Mouse (Mus musculus) E14TG2a.4 (cell line): Measurements from ENCODE around the gene Cgnl1.

ENCODE experiments used
- H3K27me3 ChIP-seq: 2 replicates; pipeline ENCODE4 v1.6.1; 2014; ENCODE audit warnings: low read length, control low read depth; ENCODE audit not compliant: insufficient read depth
- H3K36me3 ChIP-seq: 2 replicates; pipeline ENCODE4 v1.6.1; 2014; ENCODE audit warnings: low read length, control low read depth; ENCODE audit not compliant: insufficient read depth
- H3K4me1 ChIP-seq: replicated peaks from 2 replicates; pipeline ENCODE4 v1.6.1; 2014; ENCODE audit warnings: low read depth, low read length, control low read depth
- H3K4me3 ChIP-seq: replicated peaks from 2 replicates; pipeline ENCODE4 v1.5.1; 2014; ENCODE audit warnings: mild to moderate bottlenecking, low read length
- H3K9me3 ChIP-seq: 2 replicates; pipeline ENCODE4 v1.6.1; 2014; ENCODE audit warnings: low read length, control low read depth
- CTCF ChIP-seq: conservative IDR thresholded peaks from 2 replicates; pipeline ENCODE4 v1.5.1; 2014; ENCODE audit warnings: low read length
- NANOG ChIP-seq: IDR thresholded peaks from 2 replicates; pipeline ENCODE4 v1.6.1; 2014; ENCODE audit warnings: borderline replicate concordance, low read length, mixed read lengths
- POU5F1 ChIP-seq: IDR thresholded peaks from 2 replicates; pipeline ENCODE4 v1.6.1; 2014; ENCODE audit warnings: low read length, borderline replicate concordance

Cgnl1 gene

DNA sequence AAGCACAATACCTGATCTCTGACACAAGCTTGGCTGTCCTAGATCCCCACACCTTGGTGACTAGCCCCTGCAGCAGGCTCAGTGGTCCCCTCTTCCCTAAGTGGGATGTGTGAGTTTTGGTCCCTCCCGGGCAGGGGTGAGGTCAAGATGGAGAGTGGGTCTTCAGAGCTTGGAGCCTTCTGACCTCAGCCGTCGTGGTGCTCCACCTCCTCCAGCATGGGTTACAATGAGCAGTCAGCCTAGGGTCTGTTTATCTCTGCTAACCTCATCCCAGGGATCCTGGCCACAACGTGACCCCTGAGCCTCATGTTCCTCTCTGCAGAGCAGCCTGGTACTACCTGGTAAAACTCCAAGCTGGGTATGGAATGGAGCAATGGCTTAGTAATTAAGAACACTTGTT lies 36.4 kb upstream of the Cgnl1 start:
- TF ChIP-seq POU5F1 (no peak), CTCF (no peak), NANOG (no peak)

DNA sequence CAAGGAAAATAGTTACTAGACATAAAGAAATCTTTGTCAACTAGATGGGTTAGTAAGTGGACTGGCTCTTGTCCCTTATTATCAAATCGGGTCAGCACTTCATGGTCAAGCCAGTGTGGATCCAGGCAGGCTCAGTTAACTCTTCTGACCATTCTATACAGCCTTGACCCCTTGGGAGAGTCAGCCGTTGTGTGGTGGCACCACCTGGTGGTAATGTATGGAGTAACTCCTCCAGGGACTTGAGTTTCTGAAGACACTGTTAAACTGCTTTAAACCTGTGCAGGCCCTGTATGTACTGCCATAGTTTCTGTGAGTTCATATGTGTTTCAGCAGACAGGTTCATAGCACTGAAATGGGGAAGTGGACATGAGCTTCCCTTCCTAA lies 35.0 kb upstream of the Cgnl1 start:
- H3K9me3 ChIP-seq = no peaks in the 10 kb centered on the region
- TF ChIP-seq CTCF (peak; percentile 70), NANOG (no peak)
- no peak overlapping the region for H3K4me3 ChIP-seq
- H3K4me1 ChIP-seq = peaks cover 26% of the 10 kb centered on the region
- no peaks in the 10 kb centered on the region for H3K36me3 ChIP-seq
- H3K27me3 ChIP-seq = peaks cover 20% of the 10 kb centered on the region

More for the DNA sequence above, 36.4 kb upstream of the Cgnl1 start:
- Histone ChIP-seq H3K4me3 (no peak overlapping the region), H3K36me3 (no peaks in the 10 kb centered on the region), H3K4me1 (peaks cover 38% of the 10 kb centered on the region), H3K27me3 (peaks cover 12% of the 10 kb centered on the region), H3K9me3 (no peaks in the 10 kb centered on the region)

DNA sequence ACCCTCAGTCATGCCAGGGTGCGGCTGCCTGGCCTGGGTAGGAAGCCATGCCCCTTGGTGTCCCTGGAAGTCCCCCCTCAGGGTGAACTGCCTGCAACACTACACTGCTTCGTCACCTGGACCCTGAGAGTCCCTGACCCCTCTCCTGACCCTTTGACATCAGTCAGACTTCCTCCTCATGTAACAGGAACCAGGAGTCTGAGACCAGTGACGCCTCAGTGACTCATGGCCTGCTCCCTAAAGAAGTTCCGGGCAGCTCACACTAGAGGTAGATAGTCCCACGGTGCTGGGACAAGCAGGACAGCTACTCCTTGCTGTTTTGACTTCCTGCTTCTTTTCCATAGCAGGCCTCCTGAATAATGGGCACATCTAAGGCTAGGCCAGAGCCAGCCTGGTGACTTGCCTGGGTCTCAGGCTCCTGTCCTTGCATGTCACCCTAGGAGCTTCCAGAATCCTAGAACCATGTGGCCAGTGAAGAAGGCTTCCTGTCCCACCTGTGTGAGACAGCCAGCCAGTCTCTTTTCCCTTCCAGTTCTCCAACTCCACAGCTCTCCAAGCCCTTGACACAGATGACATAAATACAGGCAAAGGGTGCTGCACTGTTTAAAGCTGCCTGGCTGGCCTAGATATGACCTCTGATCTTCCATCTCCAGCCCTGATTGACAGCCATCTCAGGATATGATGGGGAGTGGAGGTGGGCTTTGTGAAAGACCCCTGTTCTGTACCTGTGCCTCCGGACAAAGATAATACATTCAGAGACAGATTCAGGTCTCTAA lies 34.4 kb upstream of the Cgnl1 start:
- Histone ChIP-seq H3K4me3 (no peak overlapping the region), H3K9me3 (no peaks in the 10 kb centered on the region), H3K27me3 (peaks cover 20% of the 10 kb centered on the region), H3K4me1 (peaks cover 22% of the 10 kb centered on the region), H3K36me3 (no peaks in the 10 kb centered on the region)
- no peak for TF ChIP-seq NANOG
- no peak for TF ChIP-seq CTCF
- no peak for TF ChIP-seq POU5F1

DNA sequence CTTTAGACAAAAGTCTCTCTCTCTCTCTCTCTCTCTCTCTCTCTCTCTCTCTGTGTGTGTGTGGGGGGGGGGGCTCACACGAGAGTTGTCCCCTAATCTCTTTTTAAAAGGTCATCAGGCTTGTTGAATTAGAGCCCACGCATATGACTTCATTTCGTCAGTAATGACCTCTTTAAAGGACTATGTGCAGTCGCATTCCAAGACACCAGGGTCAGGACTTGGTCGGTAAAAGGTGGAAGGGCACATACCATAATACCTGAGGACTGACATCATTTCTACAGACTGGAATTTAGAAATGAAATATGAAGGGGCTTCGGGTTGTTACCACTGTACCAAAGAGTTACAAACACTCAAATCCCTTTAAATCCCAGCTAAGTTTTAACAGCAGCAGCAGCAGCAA lies 32.7 kb upstream of the Cgnl1 start:
- TF ChIP-seq POU5F1 = no peak
- TF ChIP-seq NANOG = no peak
- no peak for TF ChIP-seq CTCF
- H3K27me3 ChIP-seq = peaks cover 15% of the 10 kb centered on the region; the same call in 1 of the 2 replicates
- no peak overlapping the region for H3K4me3 ChIP-seq
- H3K4me1 ChIP-seq = peaks cover 13% of the 10 kb centered on the region
- H3K36me3 ChIP-seq = no peaks in the 10 kb centered on the region
- H3K9me3 ChIP-seq = peaks cover 4% of the 10 kb centered on the region; the same call in 1 of the 2 replicates

DNA sequence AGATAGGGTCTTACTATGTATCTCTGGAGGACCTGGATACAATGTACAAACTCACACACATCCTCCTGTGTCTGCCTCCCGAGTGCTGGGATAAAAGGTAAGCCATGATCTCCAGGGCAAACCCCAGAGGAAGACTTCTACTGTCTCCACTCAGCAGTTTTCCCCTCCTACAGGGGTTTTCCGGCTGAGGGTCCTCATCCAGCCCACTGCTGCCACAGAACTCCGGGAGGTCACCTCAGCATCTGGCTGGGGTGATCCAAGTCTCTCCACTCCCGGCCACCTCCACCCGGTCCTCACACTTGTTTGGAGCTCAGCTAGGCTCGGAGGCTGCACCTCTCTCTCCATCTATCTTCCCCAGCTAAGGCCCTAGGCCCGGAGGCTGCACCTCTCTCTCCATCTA lies 31.9 kb upstream of the Cgnl1 start:
- H3K4me3 ChIP-seq = no peak overlapping the region
- H3K4me1 ChIP-seq = peaks cover 6% of the 10 kb centered on the region
- peaks cover 4% of the 10 kb centered on the region; the same call in 1 of the 2 replicates for H3K9me3 ChIP-seq
- TF ChIP-seq CTCF (no peak), POU5F1 (no peak), NANOG (no peak)
- peaks cover 15% of the 10 kb centered on the region; the same call in 1 of the 2 replicates for H3K27me3 ChIP-seq
- H3K36me3 ChIP-seq = no peaks in the 10 kb centered on the region

DNA sequence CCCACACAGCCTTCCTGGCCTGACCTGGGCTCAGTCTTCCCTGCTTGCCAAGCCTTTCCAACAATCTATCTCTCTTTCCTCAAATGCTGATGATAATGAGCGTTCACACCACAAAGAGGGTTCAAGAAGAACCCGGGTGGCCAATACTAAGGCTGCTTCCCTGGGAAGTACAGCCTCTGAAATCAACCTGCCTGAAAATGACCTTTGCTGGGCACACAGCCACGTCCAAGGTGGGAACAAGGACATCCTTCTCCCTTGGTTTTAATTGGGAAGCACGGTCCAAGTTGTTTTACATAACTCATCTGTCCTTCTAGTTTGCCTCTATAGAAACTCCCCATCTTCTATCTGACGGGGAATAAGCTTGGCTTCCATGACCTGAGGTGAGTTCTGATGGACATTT lies 28.2 kb upstream of the Cgnl1 start:
- H3K9me3 ChIP-seq = peaks cover 4% of the 10 kb centered on the region; the same call in 1 of the 2 replicates
- peaks cover 13% of the 10 kb centered on the region for H3K4me1 ChIP-seq
- H3K4me3 ChIP-seq = no peak overlapping the region
- TF ChIP-seq NANOG (no peak), POU5F1 (no peak), CTCF (no peak)
- H3K27me3 ChIP-seq = peaks cover 15% of the 10 kb centered on the region; the same call in 1 of the 2 replicates
- no peaks in the 10 kb centered on the region for H3K36me3 ChIP-seq

DNA sequence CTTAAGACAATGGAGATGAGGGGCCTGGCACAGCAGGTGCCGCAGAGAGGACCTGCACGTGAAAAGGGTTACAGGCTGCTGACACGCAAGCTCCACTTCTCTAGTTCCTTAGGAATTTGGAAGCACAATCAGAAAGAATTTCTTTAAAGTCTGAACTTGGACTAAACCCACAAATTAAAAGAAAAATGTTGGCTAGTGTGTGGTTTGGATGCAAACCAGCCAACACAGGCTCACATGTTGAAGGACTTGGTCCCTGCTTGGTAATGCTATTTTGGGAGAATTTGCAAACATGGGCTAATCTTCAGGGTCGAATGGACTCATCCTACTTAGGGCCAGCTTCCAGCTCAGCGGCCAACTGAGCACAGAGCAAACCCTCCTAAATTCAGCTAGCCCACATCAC lies 26.8 kb upstream of the Cgnl1 start:
- peaks cover 4% of the 10 kb centered on the region; the same call in 1 of the 2 replicates for H3K9me3 ChIP-seq
- H3K4me1 ChIP-seq = peaks cover 13% of the 10 kb centered on the region
- H3K4me3 ChIP-seq = no peak overlapping the region
- TF ChIP-seq CTCF (no peak), POU5F1 (no peak), NANOG (no peak)
- peaks cover 13% of the 10 kb centered on the region; the same call in 1 of the 2 replicates for H3K27me3 ChIP-seq
- H3K36me3 ChIP-seq = no peaks in the 10 kb centered on the region

DNA sequence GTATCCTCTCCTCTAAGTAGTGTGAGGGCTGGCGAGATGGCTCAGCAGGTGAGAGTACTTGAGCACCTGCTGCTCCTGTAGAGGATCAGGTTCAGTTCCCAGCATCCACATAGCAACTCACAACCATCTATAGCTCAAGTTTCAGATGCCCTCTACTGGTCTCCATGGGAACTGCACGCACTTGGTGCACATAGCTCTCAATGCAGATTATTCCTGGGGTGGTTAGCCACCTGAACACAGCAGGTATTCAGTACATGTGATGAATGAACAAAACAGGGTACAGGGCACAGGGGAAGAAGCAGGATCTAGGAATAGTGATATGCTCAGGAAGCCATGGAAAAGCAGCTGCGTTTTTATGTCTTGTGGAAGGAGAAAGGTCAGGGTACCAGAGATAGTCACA lies 6.0 kb upstream of the Cgnl1 start:
- TF ChIP-seq CTCF = peak; percentile 93
- TF ChIP-seq POU5F1 = no peak
- no peak for TF ChIP-seq NANOG
- 0 out of 2 replicates have a peak, but pooled peaks cover 4% of the 10 kb centered on the region for H3K27me3 ChIP-seq
- no peak overlapping the region for H3K4me3 ChIP-seq
- H3K9me3 ChIP-seq = peaks cover 14% of the 10 kb centered on the region
- H3K4me1 ChIP-seq = 0 out of 2 replicates have a peak, but pooled peaks cover 3% of the 10 kb centered on the region
- no peaks in the 10 kb centered on the region for H3K36me3 ChIP-seq
